Mouse (Mus musculus): ENCODE measurements around the gene Zfp512b.
A peak's percentile ranks its signal among the peaks of the same experiment; 100 is the strongest.

Zfp512b gene

GRCm38 (mm10) chr2:181592231-181593041, at the start of gene Zfp512b:
Gene Zfp512b (minus strand): TSS chr2:181592803.
- peak; percentile 80 to 87 for DNase-seq

DNA sequence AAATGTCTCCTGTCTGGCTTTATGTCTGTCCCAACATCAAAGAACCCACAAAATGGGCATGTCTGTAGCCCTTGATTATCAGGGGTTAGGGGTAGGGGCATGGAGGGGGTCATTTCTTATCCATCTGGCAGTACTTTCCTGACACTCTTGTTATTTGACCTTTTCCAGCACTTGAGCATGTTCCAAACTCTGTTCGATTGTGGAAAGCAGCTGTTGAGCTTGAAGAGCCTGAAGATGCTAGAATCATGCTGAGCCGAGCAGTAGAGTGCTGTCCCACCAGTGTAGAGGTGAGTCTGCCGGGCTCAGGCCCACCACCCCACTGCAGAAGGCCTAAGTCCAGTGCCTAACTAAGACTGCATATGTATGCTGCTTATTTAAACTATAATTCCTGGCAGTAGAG, 43.3 kb upstream of the Zfp512b start:
- no peak for DNase-seq

DNA sequence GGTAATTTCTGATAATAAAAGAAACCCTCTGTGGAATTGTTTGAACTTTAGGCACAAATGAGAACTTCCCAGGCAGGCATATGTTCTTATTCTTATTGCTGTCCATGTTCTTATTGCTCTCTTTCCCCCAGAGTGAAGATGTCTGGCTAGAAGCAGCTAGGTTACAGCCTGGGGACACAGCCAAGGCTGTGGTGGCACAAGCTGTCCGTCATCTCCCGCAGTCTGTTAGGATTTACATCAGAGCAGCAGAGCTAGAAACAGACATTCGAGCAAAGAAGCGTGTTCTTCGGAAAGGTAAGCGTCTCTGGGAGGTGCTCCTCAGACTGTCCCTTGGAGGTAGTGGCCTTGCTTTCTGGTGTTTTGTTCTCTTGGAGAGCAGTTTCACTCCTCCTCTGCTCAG, 40.0 kb upstream of the Zfp512b start:
- peak; percentile 54 to 55 for DNase-seq

- no peak for DNase-seq
Measured at GRCm38 (mm10) chr2:181628471-181628870, 35.9 kb upstream of the Zfp512b start.

DNA sequence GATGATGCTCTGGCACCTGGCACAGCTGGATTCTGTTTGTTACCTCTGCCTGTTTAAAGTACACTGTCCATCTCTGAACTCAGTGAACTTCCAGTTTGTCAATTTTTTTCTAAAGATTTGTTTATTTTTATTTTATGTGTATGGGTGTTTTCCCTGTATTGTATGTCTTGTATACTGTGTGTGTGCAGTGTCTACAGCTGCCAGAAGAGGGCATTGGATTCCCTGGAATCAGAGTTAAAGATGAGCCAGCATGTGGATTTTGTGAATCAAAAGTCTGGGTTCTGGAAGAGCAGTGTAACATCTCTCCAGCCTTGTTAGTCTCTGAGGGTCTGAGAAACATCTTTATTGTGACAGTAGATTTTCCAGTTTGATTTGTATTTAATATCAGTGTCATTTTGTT, 30.8 kb upstream of the Zfp512b start:
- DNase-seq: peak; percentile 15 to 31

DNA sequence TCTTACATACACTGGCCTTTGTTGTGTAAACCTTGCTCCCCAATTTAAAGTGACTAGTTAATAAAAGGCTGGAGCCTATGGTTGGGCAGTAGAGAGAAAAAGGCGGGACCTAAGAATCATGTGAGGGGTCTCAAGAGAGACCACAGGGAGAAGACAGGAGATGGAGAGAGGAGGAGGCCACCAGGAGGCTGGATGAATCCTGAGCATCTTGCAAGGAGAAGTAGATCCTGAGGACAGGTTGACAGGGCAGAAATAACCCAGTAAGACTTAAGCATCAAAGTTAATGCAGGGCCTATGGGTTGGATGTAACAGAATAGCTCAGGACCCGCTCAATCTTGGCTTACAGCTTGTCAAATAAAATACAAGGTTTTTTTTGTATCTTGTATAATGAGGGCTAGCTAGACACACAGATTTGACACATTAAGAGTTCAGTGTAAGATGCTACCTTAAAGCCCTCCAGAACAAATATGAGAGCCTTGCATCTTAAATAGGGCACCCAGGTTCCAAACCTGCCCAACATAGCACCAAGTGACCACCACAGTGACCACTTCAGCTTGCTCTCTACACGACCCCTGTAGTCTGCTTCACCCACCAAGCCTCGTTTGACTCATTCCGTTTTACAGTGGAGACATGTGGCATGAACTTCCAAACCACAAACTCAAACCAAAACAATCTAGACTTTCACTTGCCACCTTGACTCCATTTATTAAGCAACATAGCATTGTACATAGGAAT, 26.3 kb upstream of the Zfp512b start:
- DNase-seq: no peak

- DNase-seq: no peak
Measured at GRCm38 (mm10) chr2:181602367-181602766, 9.8 kb upstream of the Zfp512b start.

- DNase-seq: no peak
Measured at GRCm38 (mm10) chr2:181601751-181602145, 9.1 kb upstream of the Zfp512b start.

- peak; percentile 97 for DNase-seq
Measured at GRCm38 (mm10) chr2:181600828-181601750, 8.5 kb upstream of the Zfp512b start.

DNA sequence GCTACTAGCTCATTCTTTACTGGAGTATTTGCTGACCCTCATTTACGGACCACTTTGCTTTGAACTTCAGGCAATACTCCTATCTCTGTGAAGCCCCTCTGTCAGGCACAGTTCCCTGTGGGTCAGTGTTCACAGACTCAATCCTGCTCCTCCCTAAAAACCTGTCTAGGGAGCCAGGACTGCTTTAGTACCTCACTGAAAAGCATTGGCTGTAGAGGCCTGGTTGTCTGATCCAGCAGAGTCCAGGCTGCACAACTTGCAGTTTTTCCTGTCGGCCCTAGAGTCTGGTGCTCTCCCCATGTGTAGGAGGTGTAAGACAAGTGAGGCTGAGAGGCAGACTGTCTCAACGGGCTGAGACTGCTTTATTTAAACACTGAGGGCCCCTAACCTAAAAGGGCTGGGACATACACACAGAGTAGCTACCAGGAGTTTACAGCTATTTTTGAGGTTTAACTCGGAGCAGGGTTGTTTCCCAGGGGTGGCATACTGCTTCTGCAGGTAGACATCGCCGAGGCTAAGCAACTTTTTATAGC, 7.7 kb upstream of the Zfp512b start:
- no peak for DNase-seq

- peak; percentile 77 to 80 for DNase-seq
Measured at GRCm38 (mm10) chr2:181598454-181599351, 6.1 kb upstream of the Zfp512b start, which contains the start of gene Samd10. Gene Samd10 (minus strand): TSS chr2:181599212.

DNA sequence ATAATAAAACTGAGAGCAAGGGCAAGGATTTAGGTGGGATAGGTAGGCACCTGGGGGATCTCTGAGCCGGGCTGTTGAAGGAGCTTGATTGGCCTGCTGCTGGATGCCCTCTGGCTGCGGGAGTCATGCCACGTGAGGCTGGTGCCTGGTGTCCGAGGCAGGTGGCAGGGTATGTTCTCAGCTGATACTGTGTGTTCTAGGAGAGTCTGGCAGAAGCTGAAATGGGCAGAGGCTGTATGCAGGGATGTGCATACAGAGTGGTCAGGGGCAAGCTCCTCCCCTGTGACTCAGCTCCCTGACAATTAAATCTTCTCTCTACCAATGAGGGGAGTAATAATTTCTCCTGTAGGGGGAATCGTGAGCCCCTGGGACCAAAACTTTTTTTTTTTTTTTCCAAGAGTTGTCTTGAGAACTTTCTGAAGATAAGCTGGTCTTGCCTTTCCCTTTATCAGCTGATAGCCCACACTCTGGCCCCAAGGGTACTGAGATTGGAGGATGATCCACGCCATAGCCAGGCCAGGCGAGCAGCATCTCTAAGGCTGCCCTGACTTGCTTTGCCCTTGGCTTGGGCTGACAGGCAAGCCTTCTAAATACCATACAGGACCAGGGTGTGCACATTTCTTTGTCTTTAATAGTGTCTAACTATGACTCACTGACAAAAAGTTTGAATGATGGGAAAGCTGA, 4.9 kb upstream of the Zfp512b start:
- no peak for DNase-seq

DNA sequence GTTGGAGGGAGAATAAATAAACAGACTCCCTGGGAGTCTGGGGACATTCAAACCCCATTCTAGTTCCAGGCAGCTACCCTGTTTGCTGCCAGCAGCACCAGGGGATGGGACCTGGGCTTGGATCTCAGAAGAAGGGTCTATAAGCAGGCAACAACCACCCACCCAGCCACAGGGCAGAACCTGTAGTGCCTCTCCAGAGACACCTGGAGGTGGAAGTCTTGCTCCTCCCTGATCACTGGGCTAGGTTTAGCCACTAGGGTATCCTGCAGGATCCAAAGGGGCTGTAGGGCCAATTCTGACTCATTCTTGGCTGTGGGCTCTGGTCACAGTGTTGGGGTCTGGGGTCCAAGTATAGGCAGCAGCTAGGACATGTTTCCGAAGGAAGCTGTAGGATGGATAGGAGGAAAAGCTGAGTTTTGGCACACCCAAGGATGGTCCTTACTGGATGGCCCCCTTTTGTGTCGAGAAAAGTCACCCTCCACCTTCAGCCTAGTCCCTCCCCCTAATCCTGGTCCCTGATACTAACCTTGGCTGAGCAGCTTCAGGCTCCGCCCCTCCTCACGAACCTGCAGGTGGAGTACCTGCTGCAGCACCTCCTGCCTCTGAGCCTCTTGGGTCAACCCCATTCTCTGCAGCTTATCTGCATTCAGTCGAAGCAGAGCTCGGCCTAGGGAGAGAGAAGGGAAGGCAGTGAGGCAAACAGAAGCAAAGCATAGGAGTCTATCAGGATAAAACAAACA, 3.8 kb upstream of the Zfp512b start:
- no peak for DNase-seq

DNA sequence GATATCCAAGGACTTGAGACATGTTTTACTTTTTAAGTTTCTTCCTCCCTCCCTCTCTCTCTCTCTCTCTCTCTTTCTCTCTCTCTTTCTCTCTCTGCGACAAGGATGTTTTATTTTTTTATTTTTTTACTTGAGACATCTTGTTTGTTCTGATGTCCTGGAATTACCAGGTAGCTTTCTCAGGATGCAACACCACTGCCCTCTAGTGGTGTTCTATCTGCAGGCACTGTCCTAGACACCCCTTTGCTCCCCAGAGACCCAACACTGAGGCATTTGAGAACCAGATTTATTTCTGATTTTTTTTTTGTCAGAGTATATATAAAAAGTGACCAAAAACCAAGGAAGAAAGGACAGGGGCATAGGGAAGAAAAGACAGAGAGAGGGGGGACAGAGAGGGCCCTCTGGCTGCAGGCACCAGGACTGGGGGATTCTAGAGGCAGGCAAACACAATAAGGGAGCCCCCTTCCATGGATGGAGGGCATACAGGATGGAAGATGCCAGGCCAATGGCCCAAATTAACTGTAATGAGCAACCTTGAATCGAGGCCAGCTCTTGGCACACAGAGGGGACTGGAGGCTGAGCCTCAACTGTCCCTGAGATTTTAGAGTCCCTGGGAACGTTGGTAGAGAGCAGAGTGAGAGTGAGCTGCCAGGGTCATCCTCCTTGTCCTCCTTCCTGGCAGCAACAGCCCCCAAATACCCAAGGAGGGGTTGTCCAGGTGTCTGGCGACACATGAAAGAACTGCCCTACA, 2.5 kb upstream of the Zfp512b start:
- peak; percentile 68 for DNase-seq

DNA sequence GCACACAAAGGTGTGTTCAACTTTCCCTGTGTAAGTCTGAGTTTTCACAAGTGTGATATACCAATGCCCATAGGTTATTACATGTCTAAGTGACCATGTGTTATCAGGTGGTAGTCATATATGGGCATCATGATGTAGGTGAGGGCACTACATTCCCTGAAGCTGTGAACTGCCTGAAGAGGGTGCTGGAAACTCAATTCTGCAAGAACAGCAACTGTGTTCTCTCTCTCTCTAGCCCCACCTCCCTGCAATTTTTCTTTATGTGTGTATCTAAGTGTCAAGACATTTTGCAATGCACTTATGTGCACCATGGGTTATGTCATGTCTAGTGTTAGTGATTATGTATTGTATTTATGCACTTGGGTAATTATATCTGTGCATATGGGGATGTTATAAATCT, 1.3 kb upstream of the Zfp512b start:
- DNase-seq: no peak

GRCm38 (mm10) chr2:181593042-181593421, 429 bp upstream of the Zfp512b start:
- DNase-seq: no peak

DNA sequence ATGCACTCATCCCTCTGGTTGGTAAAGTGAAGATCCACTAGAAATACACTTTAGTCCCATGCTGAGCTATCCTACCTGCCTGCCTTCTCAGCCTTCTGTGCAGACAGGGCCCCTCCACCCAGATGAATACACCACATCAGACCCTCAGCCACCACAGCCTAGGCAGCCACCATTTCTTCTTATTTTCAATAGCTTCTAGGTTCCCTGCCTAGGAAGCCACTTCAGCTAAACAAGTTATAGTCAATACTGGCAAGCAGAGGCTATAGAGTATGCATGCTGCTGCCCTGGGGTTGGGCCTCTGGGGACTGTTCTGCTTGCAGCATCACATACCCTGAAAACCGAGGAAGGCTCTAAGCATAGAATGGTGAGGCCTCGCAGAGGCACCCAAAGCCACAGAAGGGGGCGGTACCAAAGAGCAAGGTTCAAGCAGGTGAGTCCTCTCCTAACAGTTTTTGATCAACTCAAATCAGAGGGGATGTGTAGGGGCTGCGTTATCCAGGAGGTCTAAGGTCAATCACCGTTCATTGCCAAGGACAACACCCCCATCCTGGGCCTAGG, 996 bp downstream of the Zfp512b start, which contains the start of gene Prpf6:
Gene Prpf6, plus strand, starts transcription at position 341 of the 558 bp plus-strand sequence.
- DNase-seq: no peak

DNA sequence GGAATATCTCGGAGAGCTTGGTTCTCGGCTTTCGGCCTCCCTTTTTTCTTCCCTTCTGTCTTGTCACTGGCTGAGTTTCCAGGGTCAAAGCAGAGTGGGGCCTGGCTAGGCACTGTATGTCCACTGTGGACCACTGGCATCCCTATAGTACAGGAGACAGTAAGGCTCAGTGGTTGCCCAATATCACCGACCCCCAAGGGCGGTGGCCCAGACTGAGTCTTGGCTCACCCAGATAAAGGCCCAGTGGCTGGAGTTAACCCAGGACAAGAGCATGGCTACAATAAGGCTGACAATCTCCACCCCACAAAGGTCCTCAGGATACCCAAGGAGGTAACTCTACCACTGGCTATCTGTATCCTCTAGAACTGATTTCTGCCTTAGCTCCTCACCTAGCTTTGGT, 2.1 kb downstream of the Zfp512b start:
- DNase-seq: no peak

DNA sequence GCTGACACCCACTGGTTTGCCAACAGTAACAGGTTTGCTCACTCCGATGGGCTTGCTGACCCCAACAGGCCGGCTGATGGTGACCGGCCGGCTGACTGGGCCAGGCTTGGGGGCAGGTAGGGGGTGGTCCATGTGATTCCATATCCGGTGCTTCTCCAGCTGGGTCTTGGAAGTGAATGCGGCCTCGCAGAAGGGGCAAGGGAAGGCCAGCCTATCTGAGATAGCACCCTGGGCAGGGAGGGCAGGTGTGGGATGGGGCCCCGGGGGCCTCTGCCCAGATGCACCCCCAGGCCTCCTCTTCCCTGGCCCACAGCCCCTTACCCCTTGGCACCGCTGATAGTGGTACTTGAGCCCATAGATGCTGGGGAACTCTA, 2.9 kb downstream of the Zfp512b start:
- no peak for DNase-seq
